Mouse (Mus musculus) CH12.LX (cell line): ENCODE results near the gene Olfr876. TPM values are rescaled to one million over a fixed set of nuclear protein-coding genes. Genes with fewer than 3 reads are reported as not detected.

Experiments
- DNase-seq: peaks from one replicate; pipeline ENCODE4 v3.0.0-alpha.2; 2013; ENCODE audit errors: extremely low read depth
- H3K27ac ChIP-seq: 2 replicates; pipeline ENCODE4 v1.5.1; 2012; ENCODE audit warnings: low read depth, mild to moderate bottlenecking, control low read depth, moderate library complexity; ENCODE audit not compliant: insufficient read depth
- H3K27me3 ChIP-seq: replicated peaks from 2 replicates; pipeline ENCODE3; 2012; ENCODE audit warnings: inconsistent platforms
- H3K36me3 ChIP-seq, 2 experiments: replicated peaks in 1 of 2; 2 replicates each; pipeline versions ENCODE3 to v1.6.1; 2012; ENCODE audit warnings: inconsistent platforms in 1 of 2, low read length in 1 of 2, mild to moderate bottlenecking in 1 of 2, mixed read lengths in 1 of 2, moderate library complexity in 1 of 2; ENCODE audit not compliant: control insufficient read depth in 1 of 2, insufficient read depth in 1 of 2
- H3K4me1 ChIP-seq, 2 experiments: 2 replicates each; pipeline ENCODE4 v1.6.1; 2012; ENCODE audit warnings: inconsistent platforms in 1 of 2, moderate library complexity in 1 of 2; ENCODE audit not compliant: insufficient read depth in 2 of 2, control insufficient read depth in 1 of 2
- H3K4me2 ChIP-seq: 2 replicates; pipeline ENCODE4 v1.6.1; 2012; ENCODE audit warnings: low read depth, mild to moderate bottlenecking, control low read depth; ENCODE audit not compliant: poor library complexity, insufficient read depth, severe bottlenecking
- H3K4me3 ChIP-seq, 3 experiments: fragments of 150-350 bp in 1 of 3; sonication (generic) in 1 of 3; replicated peaks in 1 of 3; 2 replicates each; pipeline versions ENCODE3 to v1.5.1; 2011 to 2012; ENCODE audit warnings: low read depth in 2 of 3, low read length in 2 of 3, mild to moderate bottlenecking in 2 of 3, moderate library complexity in 2 of 3, control low read depth in 1 of 3, improper control_type of control experiment in 1 of 3, inconsistent platforms in 1 of 3, mixed read lengths in 1 of 3; ENCODE audit not compliant: poor library complexity in 1 of 3
- H3K79me2 ChIP-seq: replicated peaks from 2 replicates; pipeline ENCODE4 v1.6.1; 2012; ENCODE audit warnings: mild to moderate bottlenecking, moderate library complexity; ENCODE audit not compliant: control insufficient read depth, poor library complexity, insufficient read depth, severe bottlenecking; ENCODE audit errors: extremely low read depth
- H3K9ac ChIP-seq: 2 replicates; pipeline ENCODE4 v1.6.1; 2012; ENCODE audit warnings: low read depth, mild to moderate bottlenecking, control low read depth, moderate library complexity; ENCODE audit not compliant: insufficient read depth
- H3K9me3 ChIP-seq: replicated peaks from 2 replicates; pipeline ENCODE3; 2012; ENCODE audit warnings: low read length, inconsistent platforms, mixed read lengths
- BHLHE40 ChIP-seq: IDR thresholded peaks from 2 replicates; pipeline ENCODE4 v1.6.1; 2011; ENCODE audit warnings: mild to moderate bottlenecking, low read depth, low read length, improper control_type of control experiment
- CTCF ChIP-seq, 2 experiments: IDR thresholded peaks in 1 of 2; conservative IDR thresholded peaks in 1 of 2; 2 replicates each; pipeline ENCODE4 v1.5.1; 2011 to 2012; ENCODE audit warnings: low read depth in 2 of 2, low read length in 2 of 2, improper control_type of control experiment in 1 of 2, inconsistent platforms in 1 of 2, mild to moderate bottlenecking in 1 of 2, moderate library complexity in 1 of 2
- GABPA ChIP-seq: IDR thresholded peaks from 2 replicates; pipeline ENCODE4 v1.6.1; 2012; ENCODE audit warnings: low read depth, low read length, improper control_type of control experiment, inconsistent platforms; ENCODE audit not compliant: insufficient replicate concordance
- IRF4 ChIP-seq: IDR thresholded peaks from 2 replicates; pipeline ENCODE4 v1.6.1; 2014; ENCODE audit warnings: low read depth, mild to moderate bottlenecking, inconsistent platforms, low read length, improper control_type of control experiment
- MXI1 ChIP-seq: IDR thresholded peaks from 2 replicates; pipeline ENCODE4 v1.6.1; 2011; ENCODE audit warnings: mild to moderate bottlenecking, low read depth, low read length, improper control_type of control experiment
- NRF1 ChIP-seq: IDR thresholded peaks from 2 replicates; pipeline ENCODE4 v1.6.1; 2014; ENCODE audit warnings: low read depth, mild to moderate bottlenecking, inconsistent platforms, low read length, improper control_type of control experiment, moderate library complexity
- POLR2A ChIP-seq: IDR thresholded peaks from 2 replicates; pipeline ENCODE4 v1.6.1; 2011; ENCODE audit warnings: low read depth, mild to moderate bottlenecking, improper control_type of control experiment, low read length
- SIN3A ChIP-seq: IDR thresholded peaks from 2 replicates; pipeline ENCODE4 v1.6.1; 2012; ENCODE audit warnings: low read length, improper control_type of control experiment, inconsistent platforms
- dilution Hi-C: fragments of 300-500 bp; cut with MboI; formaldehyde crosslinking; loops from 2 replicates; pipeline ENCODE4 v1.14.3; 2020; ENCODE audit warnings: low sequenced_read_pairs; ENCODE audit not compliant: extremely low pct_unique_long_range_greater_than_20kb, extremely low pct_ligation_motif_present
- in situ Hi-C: fragments of 300-500 bp; cut with MboI; formaldehyde crosslinking; loops from 3 replicates; pipeline ENCODE4 v1.14.3; 2019; ENCODE audit warnings: low sequenced_read_pairs, low pct_ligation_motif_present, low pct_unique_long_range_greater_than_20kb, mixed read lengths
- polyA plus RNA-seq: library from polyadenylated mRNA; unstranded; fragments of >175 nt; gene quantifications from 2 replicates; pipeline ENCODE4 v1.2.1, GENCODE M21; 2012; ENCODE audit warnings: low read depth; ENCODE audit not compliant: insufficient read length
- total RNA-seq, 2 experiments: library from RNA; depleted of rRNA; stranded (reverse); fragments of 300-350 nt in 1 of 2; fragments of >200 nt in 1 of 2; gene quantifications; 2 replicates each; pipeline ENCODE4 v1.2.3; 2012 to 2014

The Olfr876 gene
- total and polyA plus RNA-seq, 3 experiments = not detected

- H3K27ac ChIP-seq = no peak within 1 kb of the TSS
- TF ChIP-seq POLR2A (no peak), IRF4 (no peak), GABPA (no peak), MXI1 (no peak), BHLHE40 (no peak), NRF1 (no peak), CTCF (conservative IDR thresholded peaks at IDR 0.05 in 1 of 2, IDR thresholded peaks at IDR 0.05 in 1 of 2; ENCODE audit: low read depth in 2 of 2, low read length in 2 of 2) (no peak), SIN3A (no peak)
- no peak within 1 kb of the TSS for H3K4me3 ChIP-seq
- no peak within 1 kb of the TSS for H3K4me2 ChIP-seq
- in situ Hi-C loops = no loop called here
- H3K4me1 ChIP-seq = no peaks in the 10 kb centered on the region
- H3K9ac ChIP-seq = no peak within 1 kb of the TSS
- DNase-seq = no peak
- H3K27me3 ChIP-seq = no peaks in the 10 kb centered on the region
- dilution Hi-C loops = no loop called here
- H3K36me3 ChIP-seq = no peaks in the 10 kb centered on the region
- no peaks in the 10 kb centered on the region for H3K9me3 ChIP-seq
- H3K79me2 ChIP-seq = no peaks in the 10 kb centered on the region
These were observed 51.1 kb downstream of the Olfr876 start, which contains the start of gene Olfr877 for GRCm38 (mm10) chr9:37853969-37854368. Gene Olfr877 (plus strand): TSS chr9:37854269.

Other genes with a start within 250 kb of the Olfr876 start
- 5.7 and 8.6 TPM in 2 replicates for gene Siae, start 247.3 kb upstream of the Olfr876 start, total RNA-seq (2012; rRNA removed)
- 5.9 and 6.2 TPM in 2 replicates for gene Siae, start 247.3 kb upstream of the Olfr876 start, total RNA-seq (2014; rRNA removed)
- gene Siae, start 247.3 kb upstream of the Olfr876 start, polyA plus RNA-seq = 7.4 and 7.9 TPM in 2 replicates
- 0.47 and 1.3 TPM in 2 replicates for gene Spa17, start 189.3 kb upstream of the Olfr876 start, total RNA-seq (2012; rRNA removed)
- 1.4 and 2.3 TPM in 2 replicates for gene Spa17, start 189.3 kb upstream of the Olfr876 start, total RNA-seq (2014; rRNA removed)
- 3.2 and 4.1 TPM in 2 replicates for gene Spa17, start 189.3 kb upstream of the Olfr876 start, polyA plus RNA-seq
- gene Tbrg1, start 145.7 kb upstream of the Olfr876 start, total RNA-seq (2012; rRNA removed) = 97.4 and 99.9 TPM in 2 replicates
- 115 and 129 TPM in 2 replicates for gene Tbrg1, start 145.7 kb upstream of the Olfr876 start, total RNA-seq (2014; rRNA removed)
- 92.4 and 103 TPM in 2 replicates for gene Tbrg1, start 145.7 kb upstream of the Olfr876 start, polyA plus RNA-seq
- gene Panx3, start 133.8 kb upstream of the Olfr876 start, total RNA-seq (2012; rRNA removed) = not detected in 2 replicates
- not detected in 2 replicates for gene Panx3, start 133.8 kb upstream of the Olfr876 start, total RNA-seq (2014; rRNA removed)
- gene Panx3, start 133.8 kb upstream of the Olfr876 start, polyA plus RNA-seq = not detected in 2 replicates
- not detected in 2 replicates for gene Olfr160, start 86.8 kb upstream of the Olfr876 start, total RNA-seq (2012; rRNA removed)
- not detected in 2 replicates for gene Olfr160, start 86.8 kb upstream of the Olfr876 start, total RNA-seq (2014; rRNA removed)
- not detected in 2 replicates for gene Olfr160, start 86.8 kb upstream of the Olfr876 start, polyA plus RNA-seq
- not detected in 2 replicates for gene Olfr874, start 57.9 kb upstream of the Olfr876 start, total RNA-seq (2012; rRNA removed)
- not detected in 2 replicates for gene Olfr874, start 57.9 kb upstream of the Olfr876 start, total RNA-seq (2014; rRNA removed)
- gene Olfr874, start 57.9 kb upstream of the Olfr876 start, polyA plus RNA-seq = not detected in 2 replicates
- not detected in 2 replicates for gene Olfr875, start 31.2 kb upstream of the Olfr876 start, total RNA-seq (2012; rRNA removed)
- gene Olfr875, start 31.2 kb upstream of the Olfr876 start, total RNA-seq (2014; rRNA removed) = not detected in 2 replicates
- not detected in 2 replicates for gene Olfr875, start 31.2 kb upstream of the Olfr876 start, polyA plus RNA-seq
- not detected in 2 replicates for gene Olfr877, start 51.2 kb downstream of the Olfr876 start, total RNA-seq (2012; rRNA removed)
- gene Olfr877, start 51.2 kb downstream of the Olfr876 start, total RNA-seq (2014; rRNA removed) = not detected in 2 replicates
- not detected in 2 replicates for gene Olfr877, start 51.2 kb downstream of the Olfr876 start, polyA plus RNA-seq
- not detected in 2 replicates for gene Olfr145, start 93.7 kb downstream of the Olfr876 start, total RNA-seq (2012; rRNA removed)
- not detected in 2 replicates for gene Olfr145, start 93.7 kb downstream of the Olfr876 start, total RNA-seq (2014; rRNA removed)
- gene Olfr145, start 93.7 kb downstream of the Olfr876 start, polyA plus RNA-seq = not detected in 2 replicates
- gene Olfr878, start 114.8 kb downstream of the Olfr876 start, total RNA-seq (2012; rRNA removed) = not detected in 2 replicates
- gene Olfr878, start 114.8 kb downstream of the Olfr876 start, total RNA-seq (2014; rRNA removed) = not detected in 2 replicates
- gene Olfr878, start 114.8 kb downstream of the Olfr876 start, polyA plus RNA-seq = not detected in 2 replicates
- not detected in 2 replicates for gene Olfr881, start 188.8 kb downstream of the Olfr876 start, total RNA-seq (2012; rRNA removed)
- not detected in 2 replicates for gene Olfr881, start 188.8 kb downstream of the Olfr876 start, total RNA-seq (2014; rRNA removed)
- not detected in 2 replicates for gene Olfr881, start 188.8 kb downstream of the Olfr876 start, polyA plus RNA-seq
- not detected in 2 replicates for gene Olfr883, start 222.8 kb downstream of the Olfr876 start, total RNA-seq (2012; rRNA removed)
- gene Olfr883, start 222.8 kb downstream of the Olfr876 start, total RNA-seq (2014; rRNA removed) = not detected in 2 replicates
- not detected in 2 replicates for gene Olfr883, start 222.8 kb downstream of the Olfr876 start, polyA plus RNA-seq
- gene Olfr884, start 243.5 kb downstream of the Olfr876 start, total RNA-seq (2012; rRNA removed) = not detected in 2 replicates
- gene Olfr884, start 243.5 kb downstream of the Olfr876 start, total RNA-seq (2014; rRNA removed) = not detected in 2 replicates
- gene Olfr884, start 243.5 kb downstream of the Olfr876 start, polyA plus RNA-seq = not detected in 2 replicates